Mouse (Mus musculus): ENCODE measurements at regions not wholly inside any gene's neighbourhood (a gene's known extent, or its start where the extent isn't known, plus 50 kb on each side); places are given as distances from the start of the nearest gene placed in this dataset.

DNA sequence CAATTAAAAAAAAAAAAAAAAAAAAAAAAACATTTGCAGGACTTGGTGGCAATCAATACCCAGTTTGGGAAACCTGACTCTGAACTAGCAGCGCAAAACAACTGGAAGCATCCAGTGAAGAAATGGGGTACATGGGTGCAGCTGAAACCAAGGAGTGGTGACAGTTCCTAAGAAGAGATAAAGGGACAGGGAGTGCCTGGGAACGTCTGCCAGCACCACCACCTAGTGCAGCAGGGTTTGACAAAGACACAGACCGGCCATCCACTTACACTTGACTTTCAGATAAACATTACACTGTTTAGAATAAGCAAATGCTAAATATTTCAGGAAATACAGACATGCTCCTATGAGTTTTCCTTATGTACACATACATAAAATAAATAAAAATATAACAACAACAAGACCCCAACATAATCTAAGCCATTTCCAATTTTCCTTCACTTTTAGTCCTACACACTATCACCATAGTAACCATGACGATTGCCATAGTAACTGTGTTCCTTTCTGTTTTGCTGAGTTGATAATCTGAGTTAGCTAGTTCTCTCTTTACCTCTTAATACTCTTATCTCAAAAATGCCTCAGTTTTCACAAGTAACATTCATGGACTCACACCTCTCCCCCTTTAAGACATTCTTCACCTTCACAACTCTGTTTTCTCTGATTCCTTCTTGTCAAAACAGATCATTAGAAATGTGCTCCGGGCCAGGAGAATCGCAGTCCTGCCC, 80.3 kb downstream of the Ackr3 start:
- TF ChIP-seq CTCF (IDR thresholded peaks at IDR 0.05; ENCODE audit: extremely low read depth, insufficient read depth, insufficient read length, insufficient replicate concordance) (no peak), POLR2A (IDR thresholded peaks at IDR 0.05; ENCODE audit: low read depth, low read length) (no peak)
